Mouse (Mus musculus) thymus, adult 2 months (tissue): Measurements from ENCODE around the gene Dgki. TPM values are rescaled to one million over a fixed set of nuclear protein-coding genes. Genes with fewer than 3 reads are reported as not detected.

Source experiments
- DNase-seq: peaks from one replicate; pipeline ENCODE4 v3.0.0; 2021
- H3K27ac ChIP-seq: fragments of 200-500 bp; 2 replicates; pipeline ENCODE4 v1.5.1; 2012; ENCODE audit warnings: low read length, control low read depth; ENCODE audit not compliant: control insufficient read depth, insufficient read depth
- H3K27me3 ChIP-seq: fragments of 200-500 bp; 2 replicates; pipeline ENCODE4 v1.6.1; 2012; ENCODE audit warnings: mild to moderate bottlenecking, low read length, moderate library complexity, mixed read lengths; ENCODE audit not compliant: control insufficient read depth, insufficient read depth
- H3K36me3 ChIP-seq: fragments of 200-500 bp; 2 replicates; pipeline ENCODE4 v1.6.1; 2012; ENCODE audit warnings: mild to moderate bottlenecking, low read length, moderate library complexity; ENCODE audit not compliant: control insufficient read depth, insufficient read depth
- H3K4me1 ChIP-seq: fragments of 200-500 bp; replicated peaks from 2 replicates; pipeline ENCODE4 v1.6.1; 2012; ENCODE audit warnings: low read length; ENCODE audit not compliant: control insufficient read depth, insufficient read depth
- H3K4me3 ChIP-seq: fragments of 200-500 bp; 2 replicates; pipeline ENCODE4 v1.5.1; 2012; ENCODE audit warnings: mild to moderate bottlenecking, low read length, control low read depth, moderate library complexity; ENCODE audit not compliant: control insufficient read depth, insufficient read depth
- CTCF ChIP-seq: fragments of 200-500 bp; IDR thresholded peaks from 2 replicates; pipeline ENCODE4 v1.5.1; 2012; ENCODE audit warnings: mild to moderate bottlenecking, control low read depth, low read length, moderate library complexity, borderline replicate concordance; ENCODE audit not compliant: control insufficient read depth, poor library complexity, insufficient read depth; ENCODE audit errors: extremely low read depth
- POLR2A ChIP-seq: fragments of 200-500 bp; IDR thresholded peaks from 2 replicates; pipeline ENCODE4 v1.6.1; 2012; ENCODE audit warnings: mild to moderate bottlenecking, low read length, control low read depth, moderate library complexity; ENCODE audit not compliant: control insufficient read depth, poor library complexity, insufficient read depth; ENCODE audit errors: extremely low read depth
- WGBS: fragments of 180-500 bp; shearing (Covaris S2); methylation state at CpG from one replicate; pipeline ENCODE4 v1.1.7; 2018; 5-methylcytosine and 5-hydroxymethylcytosine counted together
- polyA plus RNA-seq: library from polyadenylated mRNA; depleted of rRNA; stranded (reverse); fragments of >200 nt; gene quantifications from 2 replicates; pipeline ENCODE4 v1.2.3, GENCODE M21; 2012

The Dgki gene
- polyA plus RNA-seq, 1 experiment: 0.15 TPM

DNA sequence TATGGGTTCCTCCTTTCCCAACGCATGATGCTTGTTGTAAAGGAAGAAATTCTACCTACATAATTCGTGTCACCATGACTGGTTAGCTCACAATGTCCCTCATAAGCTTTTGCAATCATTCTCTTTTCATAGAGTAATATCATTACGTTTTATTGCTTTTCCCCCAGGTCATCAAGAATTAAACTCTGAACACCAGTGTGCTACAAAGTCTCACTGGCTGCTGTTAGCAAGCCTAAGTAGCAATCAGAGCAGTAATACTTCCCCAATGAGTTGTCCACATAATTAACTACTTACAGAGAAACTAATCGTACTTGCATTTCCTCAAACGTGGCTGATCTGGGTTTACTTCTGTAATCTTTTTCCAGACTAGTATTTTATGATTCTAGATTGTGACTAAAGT lies 296.7 kb downstream of the Dgki start:
- DNase-seq: no peak
- H3K27ac ChIP-seq: no peak overlapping the region
- no peaks in the 10 kb centered on the region for H3K27me3 ChIP-seq
- WGBS: 58% methylated on average over 5 of the region's 5 CpGs
- no peak for TF ChIP-seq POLR2A
- no peak for TF ChIP-seq CTCF
- no peak overlapping the region for H3K4me3 ChIP-seq
- no peaks in the 10 kb centered on the region for H3K36me3 ChIP-seq
- no peaks in the 10 kb centered on the region for H3K4me1 ChIP-seq

DNA sequence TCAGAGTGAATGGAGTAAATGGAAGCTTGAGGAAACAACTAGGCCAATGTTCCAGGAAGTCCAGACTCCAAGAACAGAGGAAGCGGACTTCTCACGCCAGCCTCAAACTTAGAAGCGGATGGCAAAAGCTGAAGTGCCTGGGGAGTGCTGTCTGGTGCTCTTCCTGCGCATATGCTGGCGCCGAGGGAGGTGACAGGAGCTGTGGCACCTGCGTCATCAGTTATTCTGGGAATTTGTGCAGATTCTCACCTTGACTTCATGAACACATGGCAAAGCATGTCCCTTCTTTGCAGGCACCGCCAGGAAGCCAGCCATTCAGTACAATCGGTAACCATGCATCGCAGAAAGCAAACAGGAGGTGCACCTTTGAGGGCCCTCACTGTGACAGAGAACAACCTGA lies 301.0 kb downstream of the Dgki start:
- H3K4me3 ChIP-seq: no peak overlapping the region
- no peaks in the 10 kb centered on the region for H3K4me1 ChIP-seq
- H3K27ac ChIP-seq: no peak overlapping the region
- TF ChIP-seq CTCF: no peak
- TF ChIP-seq POLR2A: no peak
- WGBS: 96% methylated on average over 10 of the region's 10 CpGs
- no peak for DNase-seq
- no peaks in the 10 kb centered on the region for H3K36me3 ChIP-seq
- no peaks in the 10 kb centered on the region for H3K27me3 ChIP-seq

DNA sequence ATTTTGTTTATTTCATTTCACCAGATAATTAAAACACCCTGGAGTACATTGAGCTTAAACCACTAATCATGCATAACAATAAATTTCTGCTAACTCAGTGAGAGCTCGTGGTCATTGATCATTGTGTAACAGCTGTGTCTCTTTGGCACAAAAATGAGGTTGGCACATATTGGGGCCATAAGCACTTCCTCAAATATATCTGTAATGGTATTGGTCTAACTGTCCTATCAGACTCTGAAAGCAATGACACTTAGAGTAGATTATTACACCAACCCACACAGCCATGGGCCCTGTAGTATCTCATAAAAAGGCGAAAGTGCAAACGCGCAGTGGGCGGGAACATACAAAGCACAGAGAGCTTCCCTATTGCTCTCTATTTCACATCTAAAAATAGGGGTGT lies 305.7 kb downstream of the Dgki start:
- Histone ChIP-seq H3K27me3 (no peaks in the 10 kb centered on the region), H3K4me1 (no peaks in the 10 kb centered on the region), H3K27ac (no peak overlapping the region), H3K4me3 (no peak overlapping the region), H3K36me3 (no peaks in the 10 kb centered on the region)
- no peak for TF ChIP-seq CTCF
- TF ChIP-seq POLR2A: no peak
- no peak for DNase-seq
- 89% methylated on average over 5 of the region's 5 CpGs for WGBS

DNA sequence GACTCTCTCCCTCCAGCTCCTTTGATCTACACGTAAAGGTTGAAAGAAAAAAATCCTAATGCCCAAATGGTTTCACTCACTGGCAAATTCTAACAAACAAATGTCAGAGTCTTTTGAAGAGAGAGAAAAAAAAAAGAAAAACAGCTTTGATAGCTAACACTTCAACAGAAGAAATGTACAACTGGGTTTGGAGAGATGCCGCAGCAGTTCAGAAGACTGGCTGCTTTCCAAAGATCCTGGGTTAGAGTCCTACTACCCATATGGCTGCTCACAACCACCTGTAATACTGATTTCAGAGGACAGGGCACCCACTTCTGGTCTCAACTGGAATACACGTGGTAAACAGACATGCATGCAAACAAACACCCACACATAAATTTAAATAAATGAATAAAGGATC lies 309.8 kb downstream of the Dgki start:
- no peak for DNase-seq
- TF ChIP-seq CTCF (no peak), POLR2A (no peak)
- no peak overlapping the region for H3K27ac ChIP-seq
- H3K4me3 ChIP-seq: no peak overlapping the region
- no peaks in the 10 kb centered on the region for H3K27me3 ChIP-seq
- 93% methylated on average over 3 of the region's 3 CpGs for WGBS
- H3K4me1 ChIP-seq: no peaks in the 10 kb centered on the region
- H3K36me3 ChIP-seq: no peaks in the 10 kb centered on the region

DNA sequence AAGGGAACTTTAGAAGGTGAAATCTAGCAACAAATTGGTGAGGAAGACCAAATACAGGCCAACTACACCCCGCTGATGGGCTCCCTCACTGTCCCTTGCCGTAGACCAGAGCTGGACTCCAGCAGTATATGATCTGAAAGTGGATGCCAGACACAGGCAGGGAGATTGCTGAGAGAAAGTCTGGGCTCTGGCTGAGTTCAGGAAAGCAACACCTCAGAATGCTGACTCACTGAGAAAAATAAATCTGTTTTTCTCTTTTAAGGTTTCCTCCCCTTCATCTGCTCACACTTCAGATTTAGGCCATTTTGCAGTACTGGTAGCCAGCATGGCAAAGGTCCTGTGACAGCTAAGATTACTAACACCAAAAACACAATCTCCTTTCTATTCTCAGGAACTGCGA lies 311.2 kb downstream of the Dgki start:
- no peak for DNase-seq
- H3K4me1 ChIP-seq: no peaks in the 10 kb centered on the region
- H3K4me3 ChIP-seq: no peak overlapping the region
- no peaks in the 10 kb centered on the region for H3K36me3 ChIP-seq
- TF ChIP-seq POLR2A: no peak
- no peak for TF ChIP-seq CTCF
- 95% methylated on average over 3 of the region's 3 CpGs for WGBS
- H3K27me3 ChIP-seq: no peaks in the 10 kb centered on the region
- H3K27ac ChIP-seq: no peak overlapping the region

DNA sequence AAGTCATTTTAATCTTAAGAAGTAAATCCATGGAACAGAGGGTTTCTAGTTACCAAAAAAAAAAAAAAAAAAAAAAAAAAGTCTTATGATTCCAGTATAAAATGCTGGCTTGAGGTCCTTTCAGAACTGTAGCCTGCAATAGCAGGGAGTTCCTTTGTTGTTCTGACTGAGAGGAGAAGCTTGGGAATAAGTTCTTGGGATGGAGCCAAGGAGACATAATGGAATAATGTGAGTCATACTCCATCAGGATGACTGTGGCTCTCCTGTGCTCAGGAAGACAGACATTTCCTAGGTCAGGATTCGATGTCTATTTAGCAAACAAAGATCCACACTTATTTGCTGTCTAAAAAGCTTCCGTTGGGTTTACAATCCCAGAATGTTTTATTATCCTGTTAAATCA lies 318.3 kb downstream of the Dgki start:
- no peaks in the 10 kb centered on the region for H3K4me1 ChIP-seq
- 91% methylated on average over 2 of the region's 2 CpGs for WGBS
- TF ChIP-seq POLR2A: no peak
- no peak for TF ChIP-seq CTCF
- no peak overlapping the region for H3K27ac ChIP-seq
- no peak for DNase-seq
- no peak overlapping the region for H3K4me3 ChIP-seq
- H3K36me3 ChIP-seq: no peaks in the 10 kb centered on the region
- no peaks in the 10 kb centered on the region for H3K27me3 ChIP-seq

DNA sequence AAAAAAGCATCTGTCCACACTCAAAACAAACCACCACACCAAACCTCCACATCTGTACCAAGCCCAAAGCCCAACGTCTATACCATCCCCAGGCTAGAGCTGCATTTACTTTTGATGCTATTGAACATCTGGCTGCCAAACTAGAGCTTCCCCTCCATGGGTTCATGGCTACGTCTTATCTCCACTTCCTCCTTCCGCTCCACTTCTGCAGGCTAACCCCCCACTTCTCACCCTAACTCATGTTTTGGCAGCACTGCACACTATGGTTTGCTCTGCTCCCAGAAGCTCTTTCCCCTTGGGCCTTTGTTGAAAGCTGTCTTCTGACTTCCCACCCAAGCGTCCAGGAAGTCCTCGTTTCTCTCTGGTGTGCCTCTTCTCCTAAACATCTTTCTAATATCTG lies 319.5 kb downstream of the Dgki start:
- no peak for DNase-seq

More for the DNA sequence above, 319.5 kb downstream of the Dgki start:
- Histone ChIP-seq H3K27ac (no peak overlapping the region), H3K4me3 (no peak overlapping the region), H3K4me1 (no peaks in the 10 kb centered on the region), H3K36me3 (no peaks in the 10 kb centered on the region), H3K27me3 (no peaks in the 10 kb centered on the region)
- TF ChIP-seq CTCF (no peak), POLR2A (no peak)
- 47% methylated on average over 5 of the region's 5 CpGs for WGBS
